In the genomic region with DNA sequence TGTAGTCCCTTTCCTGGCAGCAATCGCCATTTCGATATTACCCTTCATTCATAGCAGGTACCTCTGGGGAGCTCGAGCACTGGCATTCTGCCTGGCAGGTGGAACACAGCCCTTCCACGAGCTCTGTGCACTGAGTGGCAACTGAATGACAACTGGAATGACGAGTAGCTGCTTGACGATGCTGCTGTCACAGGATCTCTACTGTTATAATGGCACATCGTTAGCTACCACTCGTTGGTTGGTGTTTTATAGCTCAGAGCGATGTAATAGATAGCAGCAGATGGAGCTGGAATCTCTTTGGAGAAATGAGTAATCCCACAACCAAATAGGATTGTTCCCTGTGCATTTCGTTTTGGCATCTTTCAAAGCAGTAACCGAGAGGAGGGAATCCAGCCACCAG, we compare ENCODE assay signal across 16 mouse cellular contexts.
A peak's percentile ranks its signal among the peaks of the same experiment; 100 is the strongest.
DNase-seq lines count a peak whose midpoint lies in the region; ATAC-seq and TF ChIP-seq lines count a peak whose summit lies in the region.
"Had no signal": no experiment of that assay in that cellular context is flagged by ENCODE, and none has a peak within 500 bp of the region (broad histone marks: within the 10 kb centered on the region; RNA-seq: fewer than 3 reads in every experiment).

No protein-coding gene starts in this region.

- TF ChIP-seq CTCF in brain, embryonic 14.5 days (IDR thresholded peaks at IDR 0.05; ENCODE audit: borderline replicate concordance, extremely low read depth, insufficient read depth, insufficient read length), result no peak

- no peak overlapping the region for H3K9ac ChIP-seq in hindbrain, embryonic 15.5 days
- H3K9ac ChIP-seq in midbrain, embryonic 15.5 days, result no peak overlapping the region
- H3K9ac ChIP-seq in intestine, embryonic 16.5 days (ENCODE audit: low read depth, low read length), result no peak overlapping the region
- H3K9ac ChIP-seq: embryonic facial prominence, embryonic 13.5 days; heart, embryonic 15.5 days; limb, embryonic 12.5 days; liver, embryonic 14.5 days had no signal

- H3K4me2 ChIP-seq in hindbrain, embryonic 15.5 days, result no peak overlapping the region
- no peak overlapping the region for H3K4me2 ChIP-seq in midbrain, embryonic 15.5 days
- no peak overlapping the region for H3K4me2 ChIP-seq in intestine, embryonic 16.5 days (ENCODE audit: low read depth, low read length)
- H3K4me2 ChIP-seq: embryonic facial prominence, embryonic 13.5 days; heart, embryonic 15.5 days; limb, embryonic 12.5 days had no signal

- 60% methylated on average over 11 of the region's 11 CpGs for WGBS in hindbrain, embryonic 15.5 days
- WGBS in hindbrain, embryonic 10.5 days, result 85% methylated on average over 11 of the region's 11 CpGs
- WGBS in midbrain, embryonic 15.5 days, result 70% methylated on average over 11 of the region's 11 CpGs
- WGBS in intestine, embryonic 16.5 days, result 82% methylated on average over 11 of the region's 11 CpGs

- H3K36me3 ChIP-seq in hindbrain, embryonic 15.5 days, result no peaks in the 10 kb centered on the region
- no peaks in the 10 kb centered on the region for H3K36me3 ChIP-seq in hindbrain, embryonic 10.5 days
- no peaks in the 10 kb centered on the region for H3K36me3 ChIP-seq in midbrain, embryonic 15.5 days (replicated peaks)
- no peaks in the 10 kb centered on the region for H3K36me3 ChIP-seq in intestine, embryonic 16.5 days (ENCODE audit: control insufficient read depth, insufficient read depth, low read length)
- H3K36me3 ChIP-seq: embryonic facial prominence, embryonic 13.5 days; heart, embryonic 15.5 days; limb, embryonic 12.5 days had no signal

- H3K27ac ChIP-seq in hindbrain, embryonic 15.5 days (replicated peaks), result no peak overlapping the region
- H3K27ac ChIP-seq in hindbrain, embryonic 10.5 days, result no peak overlapping the region
- H3K27ac ChIP-seq in midbrain, embryonic 15.5 days, result no peak overlapping the region
- H3K27ac ChIP-seq in intestine, embryonic 16.5 days (ENCODE audit: low read length), result no peak overlapping the region
- H3K27ac ChIP-seq: embryonic facial prominence, embryonic 13.5 days; heart, embryonic 15.5 days; limb, embryonic 12.5 days; liver, embryonic 14.5 days had no signal

- H3K9me3 ChIP-seq in hindbrain, embryonic 15.5 days, result no peaks in the 10 kb centered on the region
- H3K9me3 ChIP-seq in hindbrain, embryonic 10.5 days, result no peaks in the 10 kb centered on the region
- no peaks in the 10 kb centered on the region for H3K9me3 ChIP-seq in midbrain, embryonic 15.5 days
- no peaks in the 10 kb centered on the region for H3K9me3 ChIP-seq in intestine, embryonic 16.5 days (ENCODE audit: control insufficient read depth, low read length)
- H3K9me3 ChIP-seq: embryonic facial prominence, embryonic 13.5 days; heart, embryonic 15.5 days; limb, embryonic 12.5 days had no signal

- H3K4me3 ChIP-seq in hindbrain, embryonic 15.5 days, result no peak overlapping the region
- H3K4me3 ChIP-seq in hindbrain, embryonic 10.5 days, result no peak overlapping the region
- no peak overlapping the region for H3K4me3 ChIP-seq in midbrain, embryonic 15.5 days
- no peak overlapping the region for H3K4me3 ChIP-seq in intestine, embryonic 16.5 days (ENCODE audit: low read length)
- H3K4me3 ChIP-seq: embryonic facial prominence, embryonic 13.5 days; heart, embryonic 15.5 days; limb, embryonic 12.5 days had no signal

- H3K4me1 ChIP-seq in hindbrain, embryonic 15.5 days (replicated peaks), result no peaks in the 10 kb centered on the region
- peaks cover 6% of the 10 kb centered on the region; the same call in 1 of the 2 replicates for H3K4me1 ChIP-seq in hindbrain, embryonic 10.5 days (replicated peaks)
- no peaks in the 10 kb centered on the region for H3K4me1 ChIP-seq in midbrain, embryonic 15.5 days
- no peaks in the 10 kb centered on the region for H3K4me1 ChIP-seq in intestine, embryonic 16.5 days (ENCODE audit: control insufficient read depth, insufficient read depth, low read length)
- H3K4me1 ChIP-seq: embryonic facial prominence, embryonic 13.5 days; heart, embryonic 15.5 days; limb, embryonic 12.5 days had no signal

- ATAC-seq in hindbrain, embryonic 15.5 days (ENCODE audit: low FRiP score, low read depth), result 0 out of 2 replicates have a peak, but pooled peaks have one; percentile 23
- ATAC-seq in midbrain, embryonic 15.5 days (replicated peaks), result peak; percentile 54; the same call in 1 of the 2 replicates
- no peak for ATAC-seq in intestine, embryonic 16.5 days

- DNase-seq in cerebellum, postnatal 14 days, result peak; percentile 35 to 45
- no peak for DNase-seq in cerebellum, adult 9-11 months
- DNase-seq in hindbrain, embryonic 10.5 days (ENCODE audit: low spot score), result no peak
- DNase-seq in brain, embryonic 14.5 days (ENCODE audit: low read depth), result peak; percentile 55
- no peak for DNase-seq in embryo, embryonic 10 days (ENCODE audit: low spot score)
- DNase-seq: heart, adult 11 months; kidney, adult 2 months; kidney, postnatal 14 days; lung, postnatal 10 days had no signal

- H3K27me3 ChIP-seq in hindbrain, embryonic 15.5 days, result no peaks in the 10 kb centered on the region
- H3K27me3 ChIP-seq in hindbrain, embryonic 10.5 days (ENCODE audit: insufficient read depth, poor library complexity, severe bottlenecking), result no peaks in the 10 kb centered on the region
- no peaks in the 10 kb centered on the region for H3K27me3 ChIP-seq in midbrain, embryonic 15.5 days (replicated peaks)
- no peaks in the 10 kb centered on the region for H3K27me3 ChIP-seq in intestine, embryonic 16.5 days (replicated peaks; ENCODE audit: control insufficient read depth, insufficient read depth, low read length)
- H3K27me3 ChIP-seq: embryonic facial prominence, embryonic 13.5 days; heart, embryonic 15.5 days; limb, embryonic 12.5 days had no signal

- TF ChIP-seq POLR2A in brain, embryonic 14.5 days (IDR thresholded peaks at IDR 0.05; ENCODE audit: borderline replicate concordance, extremely low read depth, insufficient read depth, insufficient read length, poor library complexity, severe bottlenecking), result no peak

Comparison
In these comparisons a context has a peak if more than half of its experiments do, and no peak if none do; other contexts are left out.
1. DNase-seq: peak in cerebellum, postnatal 14 days (2 of 2) and brain, embryonic 14.5 days (single experiment); none in cerebellum, adult 9-11 months (single experiment), hindbrain, embryonic 10.5 days (single experiment) and embryo, embryonic 10 days (single experiment).